Mouse (Mus musculus) stomach, postnatal 0 days (tissue): ENCODE results near the gene Ndufc2.

Experiments used
- CTCF ChIP-seq: IDR thresholded peaks from 2 replicates; pipeline ENCODE4 v1.5.1; 2016; ENCODE audit warnings: antibody characterized with exemption, low read depth, mild to moderate bottlenecking, moderate library complexity
- EP300 ChIP-seq: optimal IDR thresholded peaks from 2 replicates; pipeline ENCODE3; 2016; ENCODE audit warnings: antibody characterized with exemption

- no peak for TF ChIP-seq CTCF
- TF ChIP-seq EP300, result no peak
These were observed 8.3 kb upstream of the Ndufc2 start for GRCm38 (mm10) chr7:97391293-97392078.
